Mouse (Mus musculus): Measurements from ENCODE around the gene Stard8. TPM values are rescaled to one million over a fixed set of nuclear protein-coding genes. Genes with fewer than 3 reads are reported as not detected.

Stard8 gene
- polyA plus RNA-seq, 1 experiment from 2014 or later = 16.0 TPM

DNA sequence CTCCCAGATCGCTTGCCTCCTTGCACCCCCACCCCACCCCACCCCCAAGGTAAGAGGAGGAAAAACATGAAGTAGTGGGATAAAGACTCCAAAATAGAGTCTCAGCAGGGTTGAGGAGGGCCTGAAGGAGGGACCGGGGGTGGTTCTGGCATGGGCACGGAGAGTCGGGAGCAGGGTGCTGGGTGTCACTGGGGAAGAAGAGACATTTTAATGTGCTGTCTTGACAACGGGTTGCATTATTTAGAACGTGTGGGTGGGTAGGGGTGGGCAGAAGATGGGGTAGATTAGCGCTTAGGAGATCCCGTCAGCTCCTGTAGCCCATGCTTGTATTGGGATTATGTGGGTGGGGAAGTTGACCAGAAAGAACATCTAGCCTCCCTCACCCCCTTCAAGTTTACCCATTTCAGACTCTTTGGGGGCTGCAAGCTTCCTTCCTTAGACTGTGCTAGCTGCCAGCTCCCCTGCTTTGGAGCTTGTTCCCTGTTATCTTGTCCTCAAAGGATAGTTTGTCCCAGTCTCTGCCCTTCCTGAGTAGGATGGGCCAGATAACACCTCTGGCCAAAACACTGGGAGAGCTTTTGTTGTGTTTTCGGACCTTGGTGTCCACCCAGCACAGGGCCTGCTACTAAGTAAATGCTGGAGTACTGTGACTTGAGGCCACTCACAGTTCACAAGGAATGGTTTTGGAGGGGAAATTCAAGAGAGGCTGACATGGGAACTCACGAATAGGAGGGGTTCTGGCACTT is 47.9 kb downstream of the Stard8 start:
- ATAC-seq (replicated peaks; ENCODE audit: extremely low read depth, insufficient read depth, low FRiP score) = no peak
- Histone ChIP-seq H3K9ac (ENCODE audit: low read length) (no peak overlapping the region), H3K36me3 (ENCODE audit: control insufficient read depth, insufficient read depth) (no peaks in the 10 kb centered on the region), H3K4me1 (ENCODE audit: control insufficient read depth, insufficient read depth, low read length) (peaks cover 42% of the 10 kb centered on the region), H3K4me2 (ENCODE audit: low read depth, low read length) (no peak overlapping the region), H3K27ac (ENCODE audit: low read length) (no peak overlapping the region), H3K4me3 (ENCODE audit: low read length) (no peak overlapping the region), H3K27me3 (ENCODE audit: control insufficient read depth, insufficient read depth, low read length) (no peaks in the 10 kb centered on the region), H3K9me3 (replicated peaks; ENCODE audit: control insufficient read depth, low read length) (no peaks in the 10 kb centered on the region)
- 72% methylated on average over 10 of the region's 10 CpGs for WGBS

DNA sequence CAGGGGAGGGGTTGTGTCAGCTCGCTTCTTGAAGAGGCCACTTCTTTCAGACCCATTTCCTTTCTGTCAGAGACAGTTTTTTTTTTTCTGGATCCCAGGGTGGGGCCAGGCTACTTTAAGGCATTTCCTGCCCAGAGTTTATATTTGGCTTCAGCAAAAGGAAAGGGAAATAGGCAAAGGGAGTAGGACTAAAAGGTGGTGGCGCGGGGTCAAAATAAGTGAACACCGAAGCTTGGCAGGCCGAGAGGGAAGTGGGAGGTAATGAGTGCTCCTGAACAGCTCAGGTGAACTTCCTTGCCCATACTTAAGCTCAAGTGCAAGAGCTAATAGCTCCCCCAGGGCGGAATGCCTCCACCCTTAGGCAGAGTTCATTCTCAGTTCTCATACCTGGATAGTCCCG is 49.2 kb downstream of the Stard8 start:
- Histone ChIP-seq H3K4me2 (ENCODE audit: low read depth, low read length) (no peak overlapping the region), H3K9me3 (replicated peaks; ENCODE audit: control insufficient read depth, low read length) (no peaks in the 10 kb centered on the region), H3K36me3 (ENCODE audit: control insufficient read depth, insufficient read depth) (no peaks in the 10 kb centered on the region), H3K27me3 (ENCODE audit: control insufficient read depth, insufficient read depth, low read length) (no peaks in the 10 kb centered on the region), H3K9ac (ENCODE audit: low read length) (no peak overlapping the region), H3K4me3 (ENCODE audit: low read length) (no peak overlapping the region), H3K27ac (ENCODE audit: low read length) (peak overlapping the region; percentile 35; the same call in 1 of the 2 replicates), H3K4me1 (ENCODE audit: control insufficient read depth, insufficient read depth, low read length) (peaks cover 32% of the 10 kb centered on the region)
- no peak for ATAC-seq (replicated peaks; ENCODE audit: extremely low read depth, insufficient read depth, low FRiP score)
- WGBS = 66% methylated on average over 7 of the region's 7 CpGs

DNA sequence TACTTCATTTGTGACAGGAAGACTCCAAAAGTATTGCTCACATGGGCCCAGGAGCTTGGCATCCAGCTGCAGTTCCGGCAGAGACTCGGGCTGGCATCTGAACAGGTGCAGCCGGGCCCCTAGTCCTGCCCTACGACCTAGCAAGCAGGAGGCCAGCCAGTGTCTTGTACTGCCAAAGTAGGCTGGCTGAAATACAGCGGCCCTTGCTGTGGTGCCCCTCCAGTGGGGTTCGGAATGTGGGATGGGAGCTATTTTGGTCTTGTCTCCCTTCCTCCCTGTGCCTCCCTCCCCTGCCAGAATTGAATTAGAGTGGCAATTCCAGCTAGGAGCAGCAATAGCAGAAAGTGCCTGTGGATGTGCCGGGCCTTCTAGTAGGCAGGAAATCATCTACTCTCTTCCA is 51.5 kb downstream of the Stard8 start:
- peak; percentile 85 for ATAC-seq (replicated peaks; ENCODE audit: extremely low read depth, insufficient read depth, low FRiP score)
- Histone ChIP-seq H3K27me3 (ENCODE audit: control insufficient read depth, insufficient read depth, low read length) (no peaks in the 10 kb centered on the region), H3K4me2 (ENCODE audit: low read depth, low read length) (peak overlapping the region; percentile 8; the same call in 1 of the 2 replicates), H3K9me3 (replicated peaks; ENCODE audit: control insufficient read depth, low read length) (no peaks in the 10 kb centered on the region), H3K9ac (ENCODE audit: low read length) (no peak overlapping the region), H3K27ac (ENCODE audit: low read length) (peak overlapping the region; percentile 76), H3K36me3 (ENCODE audit: control insufficient read depth, insufficient read depth) (no peaks in the 10 kb centered on the region), H3K4me3 (ENCODE audit: low read length) (no peak overlapping the region), H3K4me1 (ENCODE audit: control insufficient read depth, insufficient read depth, low read length) (peaks cover 30% of the 10 kb centered on the region)
- WGBS = 41% methylated on average over 7 of the region's 7 CpGs

DNA sequence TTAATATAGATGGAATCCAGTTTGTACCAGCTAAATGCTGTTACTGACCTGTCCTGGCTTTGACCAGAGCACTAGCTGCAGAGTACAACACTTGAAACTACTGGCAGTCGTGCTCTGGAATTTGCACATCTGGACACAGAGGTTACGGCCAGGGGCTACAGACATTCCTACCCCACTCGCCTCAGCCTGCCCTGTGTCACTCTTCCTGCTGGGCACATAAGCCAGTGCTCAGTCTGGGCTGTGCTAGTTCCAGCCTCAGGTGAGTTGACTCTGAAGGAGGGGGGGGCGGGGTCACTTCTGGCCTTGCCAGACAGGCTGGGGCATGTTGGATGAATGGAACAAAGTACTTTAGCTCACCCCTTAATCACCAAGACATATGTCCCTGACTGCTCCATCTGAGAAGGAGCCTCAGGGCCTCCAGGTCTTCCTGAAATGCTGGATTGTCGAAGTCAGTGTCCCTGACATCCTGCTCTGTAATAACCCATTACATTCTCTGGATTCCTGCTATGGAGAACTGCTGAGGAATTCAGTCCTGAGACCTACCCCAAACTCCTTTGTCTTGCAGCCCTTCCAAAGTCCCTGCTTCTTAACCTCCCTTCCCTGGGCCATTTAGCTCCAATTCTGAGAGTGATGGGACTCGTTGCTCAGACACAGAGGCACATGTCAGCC is 54.9 kb downstream of the Stard8 start:
- H3K27ac ChIP-seq (ENCODE audit: low read length) = no peak overlapping the region
- H3K4me2 ChIP-seq (ENCODE audit: low read depth, low read length) = no peak overlapping the region
- no peak overlapping the region for H3K4me3 ChIP-seq (ENCODE audit: low read length)
- H3K9ac ChIP-seq (ENCODE audit: low read length) = no peak overlapping the region
- no peak for ATAC-seq (replicated peaks; ENCODE audit: extremely low read depth, insufficient read depth, low FRiP score)
- WGBS = 53% methylated on average over 6 of the region's 6 CpGs
- peaks cover 15% of the 10 kb centered on the region for H3K4me1 ChIP-seq (ENCODE audit: control insufficient read depth, insufficient read depth, low read length)
- no peaks in the 10 kb centered on the region for H3K9me3 ChIP-seq (replicated peaks; ENCODE audit: control insufficient read depth, low read length)
- no peaks in the 10 kb centered on the region for H3K27me3 ChIP-seq (ENCODE audit: control insufficient read depth, insufficient read depth, low read length)
- H3K36me3 ChIP-seq (ENCODE audit: control insufficient read depth, insufficient read depth) = no peaks in the 10 kb centered on the region

DNA sequence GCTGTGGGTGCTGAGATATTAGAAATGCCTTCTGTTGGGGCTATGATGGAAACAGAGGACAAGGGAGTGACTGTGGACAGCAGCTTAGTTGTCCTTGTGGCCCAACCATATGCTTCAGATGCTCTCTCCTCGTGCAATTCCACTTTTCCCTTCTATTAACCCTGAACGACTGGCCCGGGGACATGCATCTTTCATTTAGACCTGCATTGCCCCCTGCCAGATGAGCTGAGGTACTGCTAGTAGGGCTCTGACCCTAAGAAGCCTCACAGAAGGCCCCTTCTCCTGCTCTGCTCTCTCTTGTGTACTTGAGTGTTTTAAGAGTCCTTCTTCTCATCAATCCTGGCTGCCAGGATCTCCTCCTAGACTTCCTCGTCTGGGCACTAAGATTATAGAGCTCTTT is 56.1 kb downstream of the Stard8 start:
- ATAC-seq (replicated peaks; ENCODE audit: extremely low read depth, insufficient read depth, low FRiP score) = no peak
- no peak overlapping the region for H3K4me2 ChIP-seq (ENCODE audit: low read depth, low read length)
- 36% methylated on average over 4 of the region's 4 CpGs for WGBS

DNA sequence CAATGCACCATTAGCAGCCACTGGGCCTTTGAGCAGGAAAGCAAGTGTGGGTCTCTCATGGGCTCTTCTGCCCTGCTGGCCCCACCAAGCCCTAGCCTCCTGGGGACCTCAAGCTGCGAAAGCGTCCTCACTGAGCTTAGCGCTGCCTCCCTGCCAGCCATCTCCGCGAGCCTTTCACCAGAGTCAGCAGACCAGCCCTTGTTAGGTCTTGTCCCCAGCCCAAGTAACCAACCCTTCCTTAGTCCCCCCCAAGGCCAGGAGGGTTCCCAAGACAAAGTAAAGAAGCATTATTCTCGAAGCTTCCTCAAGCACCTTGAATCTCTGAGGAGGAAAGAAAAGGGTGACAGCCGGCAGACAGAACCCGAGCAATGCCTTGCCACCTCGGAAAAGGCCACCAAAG is 62.5 kb downstream of the Stard8 start:
- no peak overlapping the region for H3K27ac ChIP-seq (ENCODE audit: low read length)
- H3K4me1 ChIP-seq (ENCODE audit: control insufficient read depth, insufficient read depth, low read length) = no peaks in the 10 kb centered on the region
- no peak overlapping the region for H3K4me2 ChIP-seq (ENCODE audit: low read depth, low read length)
- ATAC-seq (replicated peaks; ENCODE audit: extremely low read depth, insufficient read depth, low FRiP score) = no peak
- H3K36me3 ChIP-seq (ENCODE audit: control insufficient read depth, insufficient read depth) = peaks cover 12% of the 10 kb centered on the region; the same call in 1 of the 2 replicates
- H3K27me3 ChIP-seq (ENCODE audit: control insufficient read depth, insufficient read depth, low read length) = no peaks in the 10 kb centered on the region
- WGBS = 86% methylated on average over 9 of the region's 9 CpGs
- no peaks in the 10 kb centered on the region for H3K9me3 ChIP-seq (replicated peaks; ENCODE audit: control insufficient read depth, low read length)
- no peak overlapping the region for H3K4me3 ChIP-seq (ENCODE audit: low read length)
- no peak overlapping the region for H3K9ac ChIP-seq (ENCODE audit: low read length)

More for the DNA sequence above, 56.1 kb downstream of the Stard8 start:
- Histone ChIP-seq H3K27me3 (ENCODE audit: control insufficient read depth, insufficient read depth, low read length) (no peaks in the 10 kb centered on the region), H3K9me3 (replicated peaks; ENCODE audit: control insufficient read depth, low read length) (no peaks in the 10 kb centered on the region), H3K4me1 (ENCODE audit: control insufficient read depth, insufficient read depth, low read length) (peaks cover 7% of the 10 kb centered on the region), H3K27ac (ENCODE audit: low read length) (no peak overlapping the region), H3K36me3 (ENCODE audit: control insufficient read depth, insufficient read depth) (0 out of 2 replicates have a peak, but pooled peaks cover 8% of the 10 kb centered on the region), H3K9ac (ENCODE audit: low read length) (no peak overlapping the region), H3K4me3 (ENCODE audit: low read length) (no peak overlapping the region)

DNA sequence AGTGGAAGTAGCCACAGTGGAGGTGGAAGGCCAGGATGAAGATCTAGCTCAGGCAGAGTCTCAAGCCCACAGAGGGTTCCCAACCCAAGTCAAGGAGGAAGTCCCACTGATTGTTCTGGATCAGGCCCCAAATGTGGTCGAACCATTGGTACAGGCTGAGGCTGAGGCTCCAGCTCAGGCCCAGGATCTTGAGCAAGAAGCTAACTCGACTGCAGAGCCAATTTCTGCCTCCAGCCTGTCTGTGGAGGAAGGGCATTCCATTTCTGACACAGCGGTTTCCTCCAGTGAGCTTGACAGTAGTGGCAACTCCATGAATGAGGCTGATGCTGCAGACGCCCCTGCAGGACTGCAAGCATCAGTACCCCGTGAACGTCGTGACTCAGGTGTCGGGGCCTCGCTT is 63.5 kb downstream of the Stard8 start:
- 76% methylated on average over 9 of the region's 9 CpGs for WGBS
- no peak overlapping the region for H3K4me3 ChIP-seq (ENCODE audit: low read length)
- no peak overlapping the region for H3K27ac ChIP-seq (ENCODE audit: low read length)
- no peak for ATAC-seq (replicated peaks; ENCODE audit: extremely low read depth, insufficient read depth, low FRiP score)
- no peaks in the 10 kb centered on the region for H3K4me1 ChIP-seq (ENCODE audit: control insufficient read depth, insufficient read depth, low read length)
- H3K27me3 ChIP-seq (ENCODE audit: control insufficient read depth, insufficient read depth, low read length) = no peaks in the 10 kb centered on the region
- no peaks in the 10 kb centered on the region for H3K9me3 ChIP-seq (replicated peaks; ENCODE audit: control insufficient read depth, low read length)
- no peak overlapping the region for H3K4me2 ChIP-seq (ENCODE audit: low read depth, low read length)
- H3K9ac ChIP-seq (ENCODE audit: low read length) = no peak overlapping the region
- peaks cover 15% of the 10 kb centered on the region; the same call in 1 of the 2 replicates for H3K36me3 ChIP-seq (ENCODE audit: control insufficient read depth, insufficient read depth)

DNA sequence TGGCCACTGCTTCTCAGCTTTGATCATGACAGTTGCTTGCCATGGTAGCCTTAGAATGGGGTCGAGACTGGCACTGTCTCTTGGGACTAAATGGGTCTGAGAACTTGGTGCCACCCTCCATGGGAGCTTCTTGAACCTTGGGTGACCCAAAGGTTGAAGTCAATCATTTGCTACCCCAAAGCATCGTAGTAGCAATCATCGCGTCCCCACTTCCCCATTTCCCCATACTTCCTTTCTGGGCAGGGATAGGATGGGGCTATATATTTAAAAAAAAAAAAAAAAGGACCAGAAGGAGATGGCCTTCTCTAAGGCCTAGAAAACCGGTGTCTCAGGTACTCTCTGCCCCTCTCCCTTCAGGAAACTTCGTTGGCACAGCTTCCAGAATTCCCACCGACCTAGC is 64.2 kb downstream of the Stard8 start:
- Histone ChIP-seq H3K9me3 (replicated peaks; ENCODE audit: control insufficient read depth, low read length) (no peaks in the 10 kb centered on the region), H3K36me3 (ENCODE audit: control insufficient read depth, insufficient read depth) (peaks cover 15% of the 10 kb centered on the region; the same call in 1 of the 2 replicates), H3K27me3 (ENCODE audit: control insufficient read depth, insufficient read depth, low read length) (no peaks in the 10 kb centered on the region), H3K27ac (ENCODE audit: low read length) (no peak overlapping the region), H3K4me3 (ENCODE audit: low read length) (no peak overlapping the region), H3K9ac (ENCODE audit: low read length) (no peak overlapping the region), H3K4me1 (ENCODE audit: control insufficient read depth, insufficient read depth, low read length) (no peaks in the 10 kb centered on the region), H3K4me2 (ENCODE audit: low read depth, low read length) (no peak overlapping the region)
- ATAC-seq (replicated peaks; ENCODE audit: extremely low read depth, insufficient read depth, low FRiP score) = no peak
- WGBS = 70% methylated on average over 7 of the region's 7 CpGs

DNA sequence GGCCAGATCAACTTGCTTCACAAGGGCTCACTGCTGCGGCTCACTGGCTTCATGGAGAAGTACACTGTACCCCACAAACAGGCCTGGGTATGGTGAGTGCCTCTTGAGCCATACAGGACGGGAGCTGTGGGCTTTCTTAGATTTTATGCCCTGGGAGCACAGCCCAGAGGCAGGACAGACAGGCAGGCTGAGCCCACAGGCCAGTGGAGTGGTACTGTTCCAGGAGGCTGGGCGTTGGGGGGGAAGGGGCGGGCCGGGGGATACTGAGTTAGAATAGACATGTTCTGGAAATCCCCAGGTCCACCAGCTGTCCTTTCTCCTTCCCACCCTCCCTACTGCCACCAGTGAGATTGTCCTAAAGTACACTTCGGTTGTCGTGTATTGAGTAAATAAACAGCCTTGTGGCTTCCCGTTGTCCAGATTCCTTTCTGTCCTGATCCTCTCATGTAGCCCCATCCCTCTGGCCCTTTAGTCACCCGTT is 64.7 kb downstream of the Stard8 start:
- 74% methylated on average over 9 of the region's 9 CpGs for WGBS
- H3K36me3 ChIP-seq (ENCODE audit: control insufficient read depth, insufficient read depth) = peaks cover 15% of the 10 kb centered on the region; the same call in 1 of the 2 replicates
- H3K4me2 ChIP-seq (ENCODE audit: low read depth, low read length) = no peak overlapping the region
- no peak overlapping the region for H3K4me3 ChIP-seq (ENCODE audit: low read length)
- no peak overlapping the region for H3K9ac ChIP-seq (ENCODE audit: low read length)
- H3K9me3 ChIP-seq (replicated peaks; ENCODE audit: control insufficient read depth, low read length) = no peaks in the 10 kb centered on the region
- H3K4me1 ChIP-seq (ENCODE audit: control insufficient read depth, insufficient read depth, low read length) = no peaks in the 10 kb centered on the region
- ATAC-seq (replicated peaks; ENCODE audit: extremely low read depth, insufficient read depth, low FRiP score) = no peak
- no peaks in the 10 kb centered on the region for H3K27me3 ChIP-seq (ENCODE audit: control insufficient read depth, insufficient read depth, low read length)
- H3K27ac ChIP-seq (ENCODE audit: low read length) = no peak overlapping the region
